ENCODE assay signal across 8 mouse cellular contexts in the genomic region with DNA sequence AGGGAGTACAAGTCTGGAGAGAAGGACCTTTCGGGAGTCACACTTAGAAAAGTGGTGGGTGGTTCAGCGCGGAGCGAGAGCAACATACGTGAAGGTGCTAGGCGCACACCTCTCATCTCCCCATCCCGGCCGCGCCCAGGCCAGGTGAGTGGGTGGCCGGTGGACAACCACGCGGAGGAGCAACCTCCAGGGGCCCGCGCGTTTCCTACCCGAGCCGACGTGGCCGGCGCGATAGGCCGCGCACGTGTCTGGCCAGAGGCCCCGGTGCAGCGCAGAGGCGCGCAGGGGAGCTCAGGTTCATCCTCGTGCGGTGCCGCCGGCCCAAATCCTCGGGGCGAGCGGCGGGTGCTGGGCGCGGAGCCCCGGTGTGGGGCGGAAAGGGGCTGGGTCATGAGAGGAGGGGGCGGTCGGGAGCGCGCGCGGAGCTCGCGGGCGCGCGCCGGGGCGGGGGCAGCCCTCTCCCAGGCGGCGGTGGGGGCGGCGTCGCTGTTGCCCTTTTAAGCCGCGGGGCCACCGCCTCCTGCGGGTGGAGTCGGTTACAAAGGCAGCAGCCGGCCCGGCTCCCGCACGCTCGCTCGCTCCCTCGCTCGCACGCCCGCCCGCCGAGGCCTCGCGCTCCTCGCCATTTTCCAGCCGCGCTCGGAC. TPM values are rescaled to one million over a fixed set of nuclear protein-coding genes. Genes with fewer than 3 reads are reported as not detected.
DNase-seq lines count a peak whose midpoint lies in the region; ATAC-seq and TF ChIP-seq lines count a peak whose summit lies in the region.

Gene Ube2q2, plus strand, starts transcription at position 1 of the 645 bp plus-strand sequence.

- H3K27ac ChIP-seq in embryonic facial prominence, embryonic 10.5 days (replicated peaks): peak within 1 kb of the TSS; percentile 94
- H3K27ac ChIP-seq in kidney, embryonic 16.5 days (ENCODE audit: low read length): peak within 1 kb of the TSS; percentile 73
- H3K27ac ChIP-seq in liver, embryonic 13.5 days: peak within 1 kb of the TSS; percentile 75
- peak within 1 kb of the TSS; percentile 91 for H3K27ac ChIP-seq in stomach, postnatal 0 days (replicated peaks)

- ATAC-seq in granulocyte monocyte progenitor cell, adult 5-6 weeks (replicated peaks; ENCODE audit: poor library complexity, severe bottlenecking): peak; percentile 64
- ATAC-seq in kidney, embryonic 16.5 days (ENCODE audit: low FRiP score, low TSS enrichment): peak; percentile 79
- ATAC-seq in liver, embryonic 13.5 days (ENCODE audit: low read depth): peak; percentile 77
- ATAC-seq in stomach, postnatal 0 days (ENCODE audit: low FRiP score, low TSS enrichment): peak; percentile 86

- peak within 1 kb of the TSS; percentile 93 for H3K9ac ChIP-seq in kidney, embryonic 16.5 days (replicated peaks; ENCODE audit: low read length)
- peak within 1 kb of the TSS; percentile 87 for H3K9ac ChIP-seq in liver, embryonic 13.5 days
- H3K9ac ChIP-seq in stomach, postnatal 0 days (ENCODE audit: low read length): peak within 1 kb of the TSS; percentile 88

- H3K4me1 ChIP-seq in embryonic facial prominence, embryonic 10.5 days: peaks cover 24% of the 10 kb centered on the region
- H3K4me1 ChIP-seq in kidney, embryonic 16.5 days (ENCODE audit: insufficient read depth, low read length): peaks cover 16% of the 10 kb centered on the region
- H3K4me1 ChIP-seq in liver, embryonic 13.5 days (replicated peaks): peaks cover 37% of the 10 kb centered on the region
- H3K4me1 ChIP-seq in stomach, postnatal 0 days (replicated peaks; ENCODE audit: control insufficient read depth, insufficient read depth): no peaks in the 10 kb centered on the region; the same call in 1 of the 2 replicates

- under 1% methylated on average over 81 of the region's 81 CpGs for WGBS in embryonic facial prominence, embryonic 10.5 days
- WGBS in kidney, embryonic 16.5 days: under 1% methylated on average over 73 of the region's 81 CpGs
- WGBS in liver, embryonic 13.5 days (ENCODE audit: insufficient replicate concordance): under 1% methylated on average over 63 of the region's 81 CpGs
- under 1% methylated on average over 29 of the region's 81 CpGs for WGBS in stomach, postnatal 0 days

- peaks cover 10% of the 10 kb centered on the region for H3K27me3 ChIP-seq in embryonic facial prominence, embryonic 10.5 days (replicated peaks; ENCODE audit: low read depth, poor library complexity, severe bottlenecking)
- H3K27me3 ChIP-seq in kidney, embryonic 16.5 days (ENCODE audit: insufficient read depth, low read length): no peaks in the 10 kb centered on the region
- H3K27me3 ChIP-seq in liver, embryonic 13.5 days: no peaks in the 10 kb centered on the region
- no peaks in the 10 kb centered on the region for H3K27me3 ChIP-seq in stomach, postnatal 0 days (ENCODE audit: control insufficient read depth, insufficient read depth, low read length)

- peaks cover 12% of the 10 kb centered on the region for H3K36me3 ChIP-seq in embryonic facial prominence, embryonic 10.5 days (replicated peaks)
- no peaks in the 10 kb centered on the region for H3K36me3 ChIP-seq in kidney, embryonic 16.5 days (ENCODE audit: insufficient read depth, low read length)
- no peaks in the 10 kb centered on the region for H3K36me3 ChIP-seq in liver, embryonic 13.5 days
- H3K36me3 ChIP-seq in stomach, postnatal 0 days (ENCODE audit: control insufficient read depth, insufficient read depth, low read length): no peaks in the 10 kb centered on the region

- no peaks in the 10 kb centered on the region for H3K9me3 ChIP-seq in embryonic facial prominence, embryonic 10.5 days
- H3K9me3 ChIP-seq in kidney, embryonic 16.5 days (ENCODE audit: low read length): no peaks in the 10 kb centered on the region
- H3K9me3 ChIP-seq in liver, embryonic 13.5 days (replicated peaks): no peaks in the 10 kb centered on the region
- no peaks in the 10 kb centered on the region for H3K9me3 ChIP-seq in stomach, postnatal 0 days (ENCODE audit: control insufficient read depth, low read length)

- peak; percentile 56 for DNase-seq in 416B (ENCODE audit: low read depth)
- peak; percentile 87 for DNase-seq in adrenal gland, postnatal 10 days
- DNase-seq in embryonic facial prominence, embryonic 10.5 days (ENCODE audit: low spot score): peak; percentile 90
- DNase-seq in liver, embryonic 13.5 days: peak; percentile 56
- peak; percentile 87 for DNase-seq in neural tube, embryonic 10.5 days (ENCODE audit: extremely low spot score, low spot score)
- DNase-seq in stomach, postnatal 0 days (ENCODE audit: low spot score): peak; percentile 81

- peak within 1 kb of the TSS; percentile 91 for H3K4me3 ChIP-seq in embryonic facial prominence, embryonic 10.5 days
- peak within 1 kb of the TSS; percentile 86 for H3K4me3 ChIP-seq in kidney, embryonic 16.5 days (ENCODE audit: low read length)
- H3K4me3 ChIP-seq in liver, embryonic 13.5 days (replicated peaks): peak within 1 kb of the TSS; percentile 90
- H3K4me3 ChIP-seq in stomach, postnatal 0 days (ENCODE audit: low read depth, low read length): peak within 1 kb of the TSS; percentile 88

- peak; percentile 27; the same call in 1 of the 2 replicates for TF ChIP-seq CTCF in stomach, postnatal 0 days (IDR thresholded peaks at IDR 0.05; ENCODE audit: low read depth)

- TF ChIP-seq EP300 in stomach, postnatal 0 days (optimal IDR thresholded peaks at IDR 0.05): no peak

- H3K4me2 ChIP-seq in kidney, embryonic 16.5 days (replicated peaks; ENCODE audit: low read depth, low read length): peak within 1 kb of the TSS; percentile 81
- peak within 1 kb of the TSS; percentile 96 for H3K4me2 ChIP-seq in liver, embryonic 13.5 days
- H3K4me2 ChIP-seq in stomach, postnatal 0 days (replicated peaks; ENCODE audit: low read depth): peak within 1 kb of the TSS; percentile 95

RNA-seq across cellular contexts. Expression of gene Ube2q2, which starts in this region (rescaled TPM):
- 10 to 100 TPM; 39.2 to 39.6 TPM for total RNA-seq in adrenal gland, postnatal 10 days (2021)
- 37.7 and 42.2 TPM in 2 replicates for polyA plus RNA-seq in embryonic facial prominence, embryonic 10.5 days (2016; fragmentation: Nextera tagmentation; extraction: Ambion mirVana)
- total RNA-seq in granulocyte monocyte progenitor cell, adult 5-6 weeks (2014; fragmentation: Nextera tagmentation): 31.9 and 37.6 TPM in 2 replicates
- total RNA-seq in granulocyte monocyte progenitor cell, adult 5-6 weeks (2017): 46.8 and 51.0 TPM in 2 replicates
- polyA plus RNA-seq in kidney, embryonic 16.5 days (2015; fragmentation: Nextera tagmentation; extraction: Ambion mirVana): 15.0 and 29.2 TPM in 2 replicates
- 15.6 and 18.2 TPM in 2 replicates for polyA plus RNA-seq in liver, embryonic 13.5 days (2015; fragmentation: Nextera tagmentation; extraction: Ambion mirVana)
- polyA plus RNA-seq in stomach, postnatal 0 days (2015; fragmentation: Nextera tagmentation; extraction: Ambion mirVana): 22.5 and 22.8 TPM in 2 replicates

Comparison
In these comparisons a context has a peak if more than half of its experiments do, and no peak if none do; other contexts are left out.
1. Peak in every context shown above with its lines: DNase-seq, ATAC-seq, H3K4me3 ChIP-seq and H3K27ac ChIP-seq.